Mouse (Mus musculus): ENCODE measurements at regions not wholly inside any gene's neighbourhood (a gene's known extent, or its start where the extent isn't known, plus 50 kb on each side); places are given as distances from the start of the nearest gene placed in this dataset.

DNA sequence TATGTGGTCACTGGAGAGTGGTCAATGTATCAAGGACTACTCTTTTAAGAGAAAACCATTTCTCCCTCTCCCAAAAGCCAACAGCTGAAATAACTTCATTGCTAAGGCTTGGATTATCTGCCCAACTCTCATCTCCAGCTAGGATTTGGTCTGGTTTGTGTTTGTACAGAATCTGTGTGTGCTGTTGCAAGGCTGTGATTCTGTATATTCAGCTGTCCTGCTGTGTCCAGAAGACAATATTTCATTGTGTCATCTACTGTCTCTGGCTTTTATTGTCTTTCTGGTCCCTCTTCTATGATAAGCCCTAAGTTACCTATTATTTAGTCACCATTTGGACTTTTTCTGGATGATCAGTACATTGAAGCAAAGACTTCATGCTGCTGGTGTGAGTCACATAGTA, 110.9 kb downstream of the Cenpc1 start:
- no peak for ATAC-seq

DNA sequence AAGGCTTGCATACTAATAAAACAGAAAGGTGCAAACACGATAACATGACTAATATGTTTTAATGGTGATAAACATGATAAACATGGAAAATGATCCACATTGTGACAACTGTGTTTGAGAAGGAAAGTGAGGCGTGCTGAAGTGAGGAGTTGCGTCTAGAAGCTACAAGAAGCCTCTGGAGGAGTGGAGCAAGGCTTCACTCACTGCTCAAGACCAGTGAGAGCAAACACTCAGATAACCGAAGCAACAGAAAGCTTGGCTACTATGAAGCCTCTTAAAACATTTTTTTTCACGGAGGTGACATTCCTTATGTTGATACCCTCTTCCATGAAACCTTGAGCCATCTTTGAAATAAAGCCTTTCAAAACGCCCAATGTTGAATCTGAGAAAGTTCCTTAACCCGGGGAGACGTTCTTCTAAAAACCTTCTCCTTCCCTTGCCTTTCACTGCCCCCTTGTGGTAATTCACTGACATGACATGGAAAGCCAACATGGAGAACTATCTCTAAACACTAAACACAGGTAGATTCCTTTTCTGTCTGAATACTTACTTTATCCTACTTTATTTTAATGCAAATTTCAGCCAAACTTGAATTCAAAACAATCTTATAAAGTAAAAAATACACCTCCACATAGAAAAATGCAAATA, 128.6 kb downstream of the Cenpc1 start:
- ATAC-seq = no peak

DNA sequence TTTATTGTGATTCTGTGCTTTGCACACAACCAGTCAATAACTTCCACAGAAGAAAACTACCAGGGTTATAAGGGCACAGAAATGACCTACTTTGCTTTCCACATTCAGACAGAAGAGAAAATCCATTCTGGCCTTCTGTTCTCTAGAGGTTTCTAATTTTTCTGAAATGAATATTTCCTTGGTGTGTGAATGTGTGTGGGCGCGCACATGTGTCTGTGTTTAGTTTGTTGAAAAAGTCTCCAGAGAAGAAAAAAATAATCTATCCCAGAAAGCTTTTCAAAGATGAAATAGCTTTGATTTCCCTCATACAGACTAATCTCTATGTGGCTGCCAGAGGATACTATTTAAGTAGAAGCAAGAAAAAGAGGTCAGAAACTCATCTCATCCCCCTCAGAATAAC, 147.1 kb downstream of the Cenpc1 start:
- ATAC-seq = no peak

DNA sequence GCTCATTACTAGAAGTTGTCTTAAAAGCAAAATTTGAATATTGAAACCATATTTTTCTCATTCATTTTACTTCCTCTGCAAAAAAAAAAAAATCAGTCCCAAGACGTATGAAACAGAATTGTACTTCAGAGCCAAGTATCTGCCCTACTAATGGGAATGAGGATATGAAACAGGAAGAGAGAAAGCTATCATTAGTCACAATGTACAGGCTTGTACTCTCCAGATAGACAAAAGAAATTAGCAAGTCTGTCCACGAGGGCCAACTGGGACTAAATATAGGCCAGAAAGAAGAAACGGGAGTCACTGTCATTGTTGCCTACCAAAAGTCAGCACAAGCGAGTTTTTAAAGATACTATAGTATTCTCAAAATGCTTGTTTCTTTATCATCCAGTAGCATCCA, 150.4 kb downstream of the Cenpc1 start:
- ATAC-seq = no peak

DNA sequence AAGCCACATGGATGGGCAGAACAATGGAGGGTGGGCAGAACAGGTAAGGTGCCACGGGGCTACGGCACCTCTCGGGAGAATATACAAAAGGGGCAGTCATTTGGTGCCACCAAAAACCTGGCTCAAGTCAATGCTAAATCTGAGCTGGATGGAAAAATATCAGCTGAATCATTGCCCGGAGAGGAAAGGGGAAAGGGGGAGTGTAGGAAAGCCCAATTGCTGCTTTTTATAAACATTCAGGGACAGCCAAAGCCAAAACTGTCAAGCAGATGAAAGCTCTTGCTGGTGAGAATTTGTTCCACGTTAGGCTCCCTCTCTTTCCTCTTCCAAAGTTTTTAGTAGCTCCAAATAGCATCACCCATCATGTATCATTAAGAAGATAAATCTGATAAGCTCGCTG, 168.9 kb downstream of the Cenpc1 start:
- no peak for ATAC-seq

DNA sequence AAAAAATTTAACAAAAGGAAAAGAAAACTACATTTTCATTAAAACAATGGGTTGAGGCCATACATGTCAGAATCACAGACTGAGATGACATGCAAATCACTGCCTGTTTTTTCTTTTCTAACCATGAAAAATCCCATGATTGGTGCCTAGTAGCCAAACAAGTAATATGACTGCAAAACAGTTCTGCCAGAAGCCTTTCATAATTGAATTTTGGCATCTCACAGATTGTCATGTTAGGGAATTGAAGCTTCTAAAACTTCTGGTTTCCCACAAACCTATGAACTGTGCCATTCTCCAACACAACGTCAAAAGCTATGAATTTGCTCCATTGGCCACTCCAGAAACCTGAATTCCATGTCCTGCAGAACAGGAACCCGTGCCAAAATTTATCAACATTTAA, 169.6 kb downstream of the Cenpc1 start:
- no peak for ATAC-seq

DNA sequence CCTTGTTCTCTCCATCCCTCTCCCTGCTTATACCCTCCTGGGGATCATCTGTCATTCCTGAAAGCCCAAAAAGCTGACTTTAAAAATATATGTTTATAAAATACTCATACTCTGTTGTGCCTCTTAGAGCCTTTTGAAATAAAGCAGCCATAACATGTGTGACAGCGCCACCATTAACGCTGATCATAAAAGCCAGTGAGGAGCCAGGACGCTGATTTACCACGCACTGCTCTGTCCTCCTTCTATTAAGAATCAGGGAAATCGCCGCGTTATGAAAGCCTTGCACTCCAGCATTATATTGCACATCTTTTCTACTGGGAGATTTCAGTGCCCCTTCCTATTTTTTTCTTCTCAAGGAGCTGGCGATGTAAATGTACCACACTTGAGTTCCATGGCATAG, 195.1 kb downstream of the Cenpc1 start:
- ATAC-seq = no peak

DNA sequence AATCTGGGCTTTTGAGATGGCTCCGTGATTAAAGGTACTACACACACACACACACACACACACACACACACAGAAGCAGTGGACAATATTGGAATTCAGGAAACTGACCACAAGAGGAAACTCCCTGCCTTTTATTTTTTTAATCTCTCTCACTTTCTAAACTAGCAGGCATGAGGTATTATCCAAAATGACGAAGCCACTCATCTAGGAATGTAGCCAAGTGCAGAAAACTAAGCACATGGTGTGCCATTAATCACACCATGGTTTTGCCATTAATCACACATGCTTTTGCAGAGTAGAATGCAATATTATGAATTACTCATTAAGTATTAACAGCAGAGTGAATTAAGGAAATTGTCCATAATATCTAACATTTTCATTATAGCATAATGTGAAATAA, 232.8 kb downstream of the Cenpc1 start:
- ATAC-seq = no peak

DNA sequence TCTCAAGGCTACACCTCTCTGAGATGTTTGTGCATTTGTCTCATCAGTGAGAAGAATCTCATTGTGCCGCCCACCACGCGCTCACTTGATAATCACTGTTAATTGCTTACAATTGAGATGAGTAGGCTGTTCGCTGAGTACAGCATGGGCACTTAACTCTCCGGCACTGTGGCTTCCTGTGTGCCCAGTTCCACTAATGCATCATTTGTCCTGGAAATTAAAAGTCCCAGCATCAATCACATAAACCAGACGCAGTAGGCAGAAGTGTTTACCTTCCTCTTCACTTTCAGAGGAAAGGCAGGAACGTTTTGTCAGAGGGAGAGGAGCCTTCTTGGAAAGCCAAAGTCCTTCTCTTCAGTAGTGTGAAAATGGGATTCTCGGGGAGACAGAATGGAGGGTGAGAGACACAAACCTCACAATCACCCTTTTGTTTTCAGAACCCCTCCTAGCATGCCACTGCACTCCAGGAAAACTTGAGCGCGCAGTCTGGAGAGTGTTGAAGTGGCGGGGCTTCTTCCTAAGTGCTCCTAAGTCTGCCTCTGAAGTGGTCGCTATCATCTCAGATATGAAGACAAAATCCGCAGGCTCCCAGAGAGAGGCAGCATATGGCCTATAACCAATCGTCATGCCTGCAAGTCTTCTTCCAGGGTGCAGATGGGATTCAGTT, 269.7 kb downstream of the Cenpc1 start:
- no peak for ATAC-seq

DNA sequence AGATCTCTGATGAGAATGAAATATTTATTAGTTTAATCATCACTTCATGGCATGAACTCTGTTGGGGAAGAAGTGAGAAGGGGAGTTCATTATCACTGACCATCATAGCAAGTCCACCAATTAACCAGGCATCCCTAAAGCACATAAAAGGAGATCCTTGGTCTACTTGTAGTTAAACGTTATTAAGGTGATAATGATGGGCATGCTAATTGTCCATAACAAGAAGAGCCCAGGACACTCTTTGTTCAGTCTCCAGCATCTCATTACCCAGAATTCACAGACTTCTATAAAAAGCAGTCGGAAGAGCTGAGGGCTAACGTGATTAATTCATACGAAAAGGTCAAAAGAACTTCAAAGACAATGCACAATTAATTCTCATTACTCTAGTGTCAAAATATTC, 272.2 kb downstream of the Cenpc1 start:
- ATAC-seq = no peak

DNA sequence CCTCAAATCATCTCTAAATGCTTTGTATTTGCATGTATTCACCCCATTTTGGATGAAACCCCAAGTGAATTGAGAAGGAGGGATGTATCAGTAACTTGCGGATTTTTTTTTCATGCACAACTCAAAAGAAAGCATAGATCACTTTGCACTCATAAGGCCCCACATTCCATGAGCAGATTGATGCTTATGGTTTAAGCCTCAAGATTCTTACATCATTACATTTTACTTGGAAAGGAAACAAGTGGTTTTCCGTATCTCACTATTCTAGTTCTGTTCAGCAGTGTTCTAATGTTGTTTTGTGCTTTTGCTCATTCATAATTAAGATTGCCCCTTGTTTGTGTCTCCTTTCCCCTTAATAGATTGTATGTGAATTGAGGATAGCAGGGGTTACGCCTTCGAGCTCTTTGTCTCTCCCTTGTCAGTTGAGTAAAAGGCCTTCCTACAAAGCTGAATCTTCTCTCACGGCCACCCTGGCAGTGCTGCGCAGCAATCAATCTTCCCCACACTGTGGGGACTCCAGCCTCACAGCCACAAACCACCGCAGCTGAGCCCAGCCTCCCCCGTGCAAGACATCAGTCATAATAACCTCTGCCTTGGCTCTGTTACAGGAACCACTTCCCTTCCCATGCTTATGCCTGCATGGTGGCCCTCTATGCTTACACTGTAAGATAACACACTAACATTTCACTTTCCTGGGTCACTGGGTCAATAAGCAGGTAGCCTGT, 284.5 kb downstream of the Cenpc1 start:
- peak; percentile 37 for ATAC-seq

DNA sequence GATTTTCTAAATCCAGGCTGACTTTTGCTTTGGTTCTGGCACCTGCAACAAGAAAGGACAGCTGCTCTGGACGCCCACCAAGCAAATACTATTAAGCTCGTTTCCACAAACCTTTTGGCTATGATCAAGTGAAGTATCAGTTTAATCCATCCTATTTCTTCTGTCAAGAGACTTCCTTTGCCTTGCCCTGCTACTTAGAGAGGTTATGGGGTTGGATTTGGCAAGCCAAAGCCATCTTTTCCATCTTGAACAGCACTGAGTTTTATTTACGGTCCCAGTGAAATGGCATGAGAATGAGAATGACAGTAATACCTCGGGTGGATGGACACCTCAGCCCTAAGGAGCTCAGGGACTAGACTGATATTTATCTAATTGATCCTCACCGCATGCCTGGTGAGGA, 285.4 kb downstream of the Cenpc1 start:
- ATAC-seq = no peak

DNA sequence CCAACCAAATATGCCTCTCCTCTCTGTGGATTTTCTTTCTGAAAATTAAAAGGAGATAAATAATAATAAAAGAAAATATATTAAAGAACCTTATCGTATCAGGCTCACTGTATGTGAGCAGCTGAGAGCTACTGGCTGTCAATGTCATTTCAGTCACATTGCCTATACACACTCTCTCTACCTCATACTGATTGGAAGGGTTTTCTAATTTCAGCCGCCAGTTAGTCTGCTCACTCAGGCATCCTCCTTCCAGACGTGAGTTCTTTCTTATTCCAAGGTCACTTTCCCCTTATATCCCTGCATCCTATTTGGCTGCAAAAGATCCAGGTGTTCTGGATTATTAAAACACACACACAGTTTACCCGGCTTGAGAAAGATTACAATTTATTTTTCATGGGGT, 286.2 kb downstream of the Cenpc1 start:
- no peak for ATAC-seq

DNA sequence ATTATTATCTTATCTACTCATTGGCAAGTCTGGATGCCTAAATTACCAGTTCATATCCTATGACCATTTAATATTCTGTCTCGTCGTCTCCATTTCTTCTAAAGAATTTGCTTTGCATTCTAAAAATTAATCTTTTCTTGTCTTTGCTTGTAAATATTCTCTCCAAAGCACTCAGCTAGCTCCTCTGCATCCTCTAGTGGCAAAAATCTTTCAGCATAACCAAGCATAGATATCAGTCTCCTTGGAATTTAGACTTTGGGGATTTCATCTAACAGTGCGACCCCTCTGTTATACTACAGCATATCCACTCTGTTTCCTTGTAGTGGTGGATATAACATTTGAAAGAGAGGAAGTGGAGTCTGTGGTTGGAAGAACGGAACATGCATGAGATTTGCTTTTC, 292.7 kb downstream of the Cenpc1 start:
- no peak for ATAC-seq

DNA sequence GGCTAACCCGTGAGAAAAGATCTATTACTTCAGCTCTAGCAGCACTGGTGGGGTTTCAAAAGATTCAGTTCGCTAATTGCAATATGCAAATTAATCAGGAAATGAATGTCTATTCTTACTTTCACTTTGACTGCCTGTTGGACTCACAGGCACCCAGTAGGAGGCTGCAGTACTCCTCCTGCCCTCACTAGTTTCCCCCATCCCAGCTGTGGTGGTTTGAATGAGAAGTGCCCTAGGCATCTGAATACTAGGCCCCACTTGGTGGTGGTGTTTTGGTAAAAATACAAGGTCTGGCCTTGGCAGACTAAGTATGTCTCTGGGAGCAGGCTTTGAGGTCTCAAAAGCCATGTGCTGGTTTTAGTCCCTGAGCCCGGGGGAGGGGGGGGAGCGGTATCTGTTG, 293.3 kb downstream of the Cenpc1 start:
- ATAC-seq = peak; percentile 99

DNA sequence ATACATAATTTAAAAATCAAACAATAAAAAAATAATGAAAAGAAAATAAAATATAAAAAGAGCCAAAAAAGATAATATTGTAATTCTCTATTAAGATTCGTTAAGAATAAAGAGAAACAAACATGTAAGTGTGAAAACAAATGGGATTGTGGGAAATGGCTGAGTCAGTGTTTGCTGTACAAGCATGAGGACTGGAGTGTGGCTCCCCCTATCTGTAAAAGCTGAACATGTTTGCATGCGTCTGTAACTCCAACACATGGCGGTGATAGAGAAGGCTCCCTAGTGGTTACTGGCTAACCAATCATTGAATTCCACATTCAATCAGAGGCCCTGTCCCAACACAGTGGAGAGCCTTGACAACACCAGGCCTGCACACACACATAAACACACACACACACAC, 298.2 kb downstream of the Cenpc1 start:
- ATAC-seq = no peak

DNA sequence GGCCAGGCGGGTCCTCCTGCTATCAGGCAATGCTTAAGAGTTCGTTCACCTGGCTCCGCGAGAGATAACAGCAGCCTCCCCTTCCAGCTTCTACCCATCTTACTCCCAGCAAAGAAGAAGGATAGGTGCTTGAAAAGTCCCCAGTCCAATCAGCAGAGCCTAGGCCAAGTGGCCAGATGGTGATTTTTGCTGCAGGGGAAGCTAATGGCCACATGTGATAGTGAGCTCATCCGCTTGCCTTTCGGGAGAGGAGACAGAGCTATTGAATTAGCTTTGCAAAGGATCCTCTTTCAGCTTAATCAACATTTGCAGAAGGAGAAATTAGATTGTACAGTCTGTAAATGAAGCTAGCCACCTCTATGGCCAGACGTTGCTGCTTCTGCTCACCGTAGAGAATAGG, 308.7 kb downstream of the Cenpc1 start:
- no peak for ATAC-seq

DNA sequence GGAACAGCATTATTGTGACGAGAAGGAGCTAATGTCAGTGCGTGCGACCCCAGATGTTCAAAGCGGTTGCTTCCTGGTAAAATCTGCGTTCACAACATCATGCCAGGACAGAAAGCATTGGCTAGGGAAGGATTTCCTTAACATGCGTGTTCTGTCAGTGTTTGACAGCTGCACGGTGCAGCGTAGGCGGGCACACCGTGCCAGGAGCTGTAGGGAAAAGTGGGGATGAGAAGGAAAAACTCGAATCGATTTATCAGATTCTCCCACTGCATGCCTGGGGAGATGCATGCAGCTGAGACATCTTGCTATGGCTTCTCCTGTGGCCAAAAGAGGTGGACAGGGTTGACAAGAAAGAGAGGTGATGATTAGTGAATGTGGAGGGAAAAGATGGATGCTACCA, 311.2 kb downstream of the Cenpc1 start:
- ATAC-seq = no peak

DNA sequence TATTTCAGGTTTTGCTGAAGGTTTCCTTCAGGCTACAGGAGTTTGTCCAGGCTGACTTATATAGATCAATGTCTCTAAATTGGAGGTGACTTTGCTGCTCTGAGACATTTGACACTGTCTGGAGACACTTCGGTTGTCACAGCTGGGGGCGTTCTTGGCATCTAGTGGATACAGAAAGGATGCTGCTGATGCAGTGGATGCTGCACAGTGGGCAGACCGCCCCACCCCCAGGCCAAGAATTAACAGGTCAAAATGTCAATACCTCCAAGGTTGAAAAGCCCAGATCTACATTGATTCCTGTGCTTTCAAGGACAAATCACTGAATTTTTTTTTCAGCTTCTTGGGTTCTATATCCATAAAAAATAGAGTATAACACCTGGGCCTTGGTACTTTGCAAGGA, 312.3 kb downstream of the Cenpc1 start:
- ATAC-seq = no peak

DNA sequence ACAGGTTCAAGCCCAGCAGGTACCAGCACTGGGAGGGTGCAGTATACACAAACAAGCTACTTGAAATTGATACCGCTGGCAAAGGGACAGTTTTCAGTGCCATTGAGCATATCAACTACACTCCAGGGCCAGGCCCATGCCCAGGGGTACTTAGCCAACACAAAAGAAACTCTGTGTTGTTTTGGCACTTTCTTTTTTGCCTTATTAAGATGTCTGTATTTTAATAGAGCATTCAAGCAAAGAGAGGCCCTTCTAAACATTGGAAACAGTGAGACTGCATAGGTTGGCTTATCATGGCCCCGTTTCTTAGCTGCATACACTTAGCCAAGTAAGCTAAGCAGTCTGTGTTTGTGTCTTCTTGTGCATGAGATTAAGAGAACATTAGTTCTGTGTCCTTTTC, 313.7 kb downstream of the Cenpc1 start:
- no peak for ATAC-seq

DNA sequence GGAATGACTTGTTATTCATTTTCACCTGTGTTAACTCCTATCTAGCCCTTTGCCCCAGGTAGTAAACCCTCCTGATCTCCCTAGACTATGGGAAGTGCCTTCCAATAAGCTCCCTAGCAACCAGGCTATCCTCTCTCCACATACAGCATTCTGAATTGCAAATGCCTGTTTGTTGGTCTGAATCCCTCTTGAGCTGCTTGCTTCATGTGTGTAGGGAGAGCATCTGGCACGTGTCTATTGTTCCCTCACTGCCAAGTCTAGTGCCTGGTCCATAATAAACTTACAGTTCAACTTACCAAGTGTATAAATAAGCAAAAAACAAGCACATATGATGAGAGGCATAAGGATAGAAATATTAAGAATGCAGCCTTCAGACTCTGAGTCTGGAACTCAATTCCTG, 314.5 kb downstream of the Cenpc1 start:
- no peak for ATAC-seq

DNA sequence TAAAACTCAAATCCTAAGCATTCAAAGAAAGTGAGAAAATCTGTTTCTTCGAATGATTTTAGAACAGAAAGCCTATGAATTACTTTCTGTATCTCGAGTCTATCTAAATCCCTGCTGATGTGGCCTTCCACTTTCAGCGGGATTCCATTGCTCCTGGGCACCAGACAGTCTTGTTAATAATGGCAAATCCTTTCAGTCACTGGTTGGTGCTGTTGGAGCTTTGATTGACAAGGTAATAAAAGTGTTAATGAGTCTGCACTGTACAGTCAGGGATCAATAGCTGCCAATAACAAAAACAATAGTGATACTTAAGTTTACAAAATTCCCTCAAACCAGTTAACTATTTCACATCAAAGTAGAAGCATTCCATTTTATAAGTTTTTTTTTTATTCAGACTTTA, 335.8 kb downstream of the Cenpc1 start:
- no peak for ATAC-seq

DNA sequence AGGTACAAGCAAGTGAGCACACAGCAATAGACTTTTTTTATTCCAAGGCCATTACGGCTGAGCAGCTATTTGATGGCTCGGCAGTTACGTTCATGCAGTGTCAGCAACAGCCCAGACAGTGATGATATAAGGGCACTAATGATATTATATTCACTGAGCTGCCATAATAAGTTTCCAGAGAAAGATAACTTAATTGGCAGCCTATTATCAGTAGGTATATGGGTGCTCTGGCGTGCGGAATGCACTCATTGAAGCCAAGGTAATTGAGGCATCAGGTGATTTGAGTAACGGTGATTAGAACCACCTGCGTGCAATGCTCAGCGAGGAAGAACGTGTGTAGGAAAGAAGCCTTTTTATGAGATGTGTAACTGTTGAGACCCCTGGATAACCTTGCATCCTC, 358.0 kb downstream of the Cenpc1 start:
- no peak for ATAC-seq

DNA sequence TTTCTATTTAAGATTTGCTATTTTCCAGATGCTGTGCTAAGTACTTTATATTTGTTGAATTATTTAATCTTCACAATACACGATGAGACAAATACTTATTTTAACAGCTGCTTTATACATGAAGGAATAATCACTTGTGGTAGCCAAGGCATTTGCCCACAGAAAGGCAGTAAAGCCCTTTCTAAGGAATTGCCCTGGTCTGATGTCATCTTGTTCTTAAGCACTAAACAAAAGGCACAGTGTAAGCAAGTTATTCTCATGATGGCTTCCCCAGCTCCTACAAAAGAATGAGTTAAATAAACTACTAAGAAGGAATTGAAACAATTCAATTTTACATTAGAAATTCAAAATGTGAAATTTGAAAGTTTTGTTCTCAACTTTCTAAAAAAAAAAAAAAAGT, 358.8 kb downstream of the Cenpc1 start:
- no peak for ATAC-seq

Measured in CD4-positive, CD25-positive, alpha-beta regulatory T cell, adult 4 months (primary cell).